Mouse (Mus musculus) hindbrain, embryonic 13.5 days (tissue): ENCODE measurements at regions not wholly inside any gene's neighbourhood (a gene's known extent, or its start where the extent isn't known, plus 50 kb on each side); places are given as distances from the start of the nearest gene placed in this dataset.

Experiments
- ATAC-seq: fragments of 200-750 bp; cut with Nextera tagmentation; 2 replicates; pipeline ENCODE4 v1.8.0; 2017; ENCODE audit warnings: moderate TSS enrichment; ENCODE audit not compliant: low FRiP score
- H3K27ac ChIP-seq: fragments of 300-500 bp; sonication (generic); 2 replicates; pipeline ENCODE4 v1.5.1; 2015; ENCODE audit warnings: inconsistent platforms, mild to moderate bottlenecking, moderate library complexity
- H3K27me3 ChIP-seq: fragments of 300-500 bp; sonication (generic); 2 replicates; pipeline ENCODE4 v1.6.1; 2015; ENCODE audit warnings: mild to moderate bottlenecking, inconsistent platforms
- H3K36me3 ChIP-seq: fragments of 300-500 bp; sonication (generic); 2 replicates; pipeline ENCODE4 v1.6.1; 2015; ENCODE audit warnings: mild to moderate bottlenecking, inconsistent platforms
- H3K4me1 ChIP-seq: fragments of 300-500 bp; sonication (generic); replicated peaks from 2 replicates; pipeline ENCODE4 v1.6.1; 2015; ENCODE audit warnings: inconsistent platforms
- H3K4me2 ChIP-seq: fragments of 300-500 bp; sonication (generic); 2 replicates; pipeline ENCODE4 v1.6.1; 2015; ENCODE audit warnings: inconsistent platforms, mild to moderate bottlenecking, moderate library complexity
- H3K4me3 ChIP-seq: fragments of 300-500 bp; sonication (generic); 2 replicates; pipeline ENCODE4 v1.5.1; 2015; ENCODE audit warnings: mild to moderate bottlenecking, inconsistent platforms
- H3K9ac ChIP-seq: fragments of 300-500 bp; sonication (generic); 2 replicates; pipeline ENCODE4 v1.6.1; 2015; ENCODE audit warnings: mild to moderate bottlenecking, inconsistent platforms
- H3K9me3 ChIP-seq: fragments of 300-500 bp; sonication (generic); 2 replicates; pipeline ENCODE4 v1.6.1; 2016; ENCODE audit warnings: inconsistent platforms
- WGBS: fragments of 180-500 bp; shearing (Covaris S2); methylation state at CpG from one replicate; pipeline ENCODE4 v1.1.7; 2015; 5-methylcytosine and 5-hydroxymethylcytosine counted together

DNA sequence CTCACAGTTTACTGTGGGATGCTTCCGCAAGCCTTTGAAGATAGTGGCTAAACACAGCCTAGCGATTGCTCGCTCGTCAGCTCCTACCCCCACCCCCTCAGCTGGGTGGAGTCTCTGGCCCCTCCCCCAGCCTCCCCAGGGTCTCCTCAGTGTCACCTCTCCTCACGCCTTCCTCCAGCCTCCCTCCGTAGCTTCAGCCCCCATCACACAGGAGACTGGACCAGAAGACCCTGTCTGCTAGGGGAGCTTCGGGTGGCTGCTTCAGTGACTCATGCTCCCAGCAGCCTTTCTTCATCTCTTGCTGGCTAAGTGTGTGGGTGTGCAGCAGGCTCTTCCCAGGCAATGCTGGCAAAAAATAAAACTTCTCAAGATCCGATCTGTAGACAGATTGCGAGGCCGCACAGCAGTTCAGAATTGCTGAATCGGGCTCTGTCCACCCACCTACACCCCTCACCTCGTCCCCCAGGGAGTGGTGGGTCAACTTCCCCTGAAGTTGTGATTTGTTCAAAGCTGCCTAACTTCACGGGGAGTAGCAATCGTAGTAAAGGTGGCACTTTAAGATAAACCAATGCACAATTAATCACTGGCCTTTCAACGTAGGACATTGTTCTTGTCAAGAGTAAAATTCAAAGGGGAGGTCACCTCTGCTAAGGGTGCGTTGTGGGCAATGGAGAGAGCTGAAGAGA, 61.2 kb upstream of the Ankrd28 start:
- Histone ChIP-seq H3K4me3 (peak overlapping the region; percentile 21), H3K36me3 (no peaks in the 10 kb centered on the region), H3K9ac (peak overlapping the region; percentile 39; the same call in 1 of the 2 replicates), H3K4me1 (peaks cover 10% of the 10 kb centered on the region), H3K27ac (peak overlapping the region; percentile 35; the same call in 1 of the 2 replicates), H3K27me3 (no peaks in the 10 kb centered on the region), H3K9me3 (no peaks in the 10 kb centered on the region), H3K4me2 (peak overlapping the region; percentile 49)
- peak; percentile 43; the same call in 1 of the 2 replicates for ATAC-seq
- WGBS = 2% methylated on average over 16 of the region's 16 CpGs

DNA sequence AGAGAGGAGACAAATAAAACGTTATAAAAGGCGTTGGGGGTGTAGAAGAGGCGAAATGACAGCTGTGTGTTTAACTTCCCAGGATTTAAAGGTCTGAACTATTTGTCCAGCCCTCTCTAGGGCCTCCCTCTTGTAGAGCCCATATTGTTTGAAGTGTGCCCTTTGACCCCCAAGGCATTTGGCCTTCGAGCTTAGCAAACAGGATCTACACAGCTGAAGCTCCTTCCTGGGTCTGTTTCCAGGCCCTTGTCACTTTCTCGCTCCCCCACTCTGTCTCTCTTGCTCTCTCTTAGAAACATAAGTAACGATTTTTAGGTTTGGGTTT, 61.7 kb upstream of the Ankrd28 start:
- no peak overlapping the region for H3K9ac ChIP-seq
- H3K4me2 ChIP-seq = no peak overlapping the region
- H3K9me3 ChIP-seq = no peaks in the 10 kb centered on the region
- H3K27ac ChIP-seq = no peak overlapping the region
- H3K4me3 ChIP-seq = no peak overlapping the region
- H3K36me3 ChIP-seq = no peaks in the 10 kb centered on the region
- H3K27me3 ChIP-seq = no peaks in the 10 kb centered on the region
- 8% methylated on average over 6 of the region's 6 CpGs for WGBS
- no peak for ATAC-seq
- peaks cover 10% of the 10 kb centered on the region for H3K4me1 ChIP-seq

DNA sequence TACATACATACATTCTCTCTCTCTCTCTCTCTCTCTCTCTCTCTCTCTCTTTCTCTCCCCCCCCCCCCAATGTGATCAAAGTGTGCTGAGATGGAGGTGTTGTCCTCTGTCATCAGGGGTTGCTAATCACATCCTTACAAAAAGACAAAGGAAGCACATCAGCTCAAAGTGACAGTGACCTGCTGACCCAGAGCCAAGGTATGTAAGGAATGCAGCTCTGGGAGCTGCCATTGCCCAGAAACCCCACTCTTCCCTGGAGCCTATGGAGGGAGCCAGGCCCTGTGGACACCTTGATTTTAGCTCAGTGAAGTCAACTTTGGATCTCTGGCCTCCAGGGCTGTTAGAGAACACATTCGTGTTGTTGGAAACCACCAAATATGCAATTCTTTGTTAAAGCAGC, 66.0 kb upstream of the Ankrd28 start:
- no peak overlapping the region for H3K9ac ChIP-seq

DNA sequence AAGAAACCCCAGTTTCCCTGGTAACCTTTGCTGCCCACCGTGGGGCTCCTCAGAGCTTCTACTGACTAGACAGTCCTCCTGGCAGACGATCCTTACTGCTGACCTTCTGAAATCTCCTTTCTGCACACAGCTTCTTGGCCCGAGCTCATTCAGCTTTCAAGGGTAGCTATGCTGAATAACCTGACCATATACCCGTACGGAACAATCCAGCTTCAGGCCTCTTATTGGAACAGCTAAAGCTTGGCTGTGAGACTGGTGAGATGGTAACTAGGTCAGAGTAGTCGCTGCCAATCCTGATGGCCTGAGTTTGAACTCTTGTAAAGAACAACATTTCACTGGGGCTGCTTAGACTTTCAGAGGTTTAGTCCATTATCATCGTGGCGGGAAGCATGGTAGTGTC, 69.1 kb upstream of the Ankrd28 start:
- Histone ChIP-seq H3K27me3 (no peaks in the 10 kb centered on the region), H3K27ac (no peak overlapping the region; the same call in 1 of the 2 replicates), H3K9me3 (no peaks in the 10 kb centered on the region), H3K4me2 (no peak overlapping the region), H3K36me3 (no peaks in the 10 kb centered on the region), H3K9ac (no peak overlapping the region), H3K4me3 (no peak overlapping the region), H3K4me1 (peaks cover 3% of the 10 kb centered on the region; the same call in 1 of the 2 replicates)
- 49% methylated on average over 8 of the region's 8 CpGs for WGBS
- ATAC-seq = no peak

More for the DNA sequence above, 66.0 kb upstream of the Ankrd28 start:
- no peak overlapping the region for H3K4me2 ChIP-seq
- no peak overlapping the region for H3K4me3 ChIP-seq
- H3K27ac ChIP-seq = no peak overlapping the region
- H3K27me3 ChIP-seq = no peaks in the 10 kb centered on the region
- peaks cover 9% of the 10 kb centered on the region for H3K4me1 ChIP-seq
- no peaks in the 10 kb centered on the region for H3K36me3 ChIP-seq
- 70% methylated on average over 1 of the region's 1 CpGs for whole genome bisulfite sequencing
- no peaks in the 10 kb centered on the region for H3K9me3 ChIP-seq
- ATAC-seq = no peak

DNA sequence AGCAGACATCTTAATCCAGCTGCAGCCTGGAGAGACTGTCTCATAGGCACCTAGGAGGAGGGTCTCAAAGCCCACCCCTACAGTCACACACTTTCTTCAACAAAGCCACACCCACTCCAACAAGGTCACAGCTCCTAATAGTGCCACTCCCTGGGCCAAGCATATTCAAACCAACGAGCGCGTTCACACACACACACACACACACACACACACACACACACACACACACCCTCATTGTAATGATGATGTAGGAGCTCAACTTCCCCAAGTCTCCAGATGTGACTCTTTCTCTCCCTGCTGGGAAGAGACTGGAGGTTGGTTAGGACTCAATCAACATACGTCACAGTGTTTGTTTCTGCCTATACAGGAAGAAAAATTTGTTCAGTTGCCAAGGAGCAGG, 69.5 kb upstream of the Ankrd28 start:
- WGBS = 59% methylated on average over 4 of the region's 4 CpGs
- H3K9ac ChIP-seq = no peak overlapping the region
- H3K27ac ChIP-seq = no peak overlapping the region; the same call in 1 of the 2 replicates
- no peaks in the 10 kb centered on the region for H3K36me3 ChIP-seq
- H3K4me2 ChIP-seq = no peak overlapping the region
- H3K27me3 ChIP-seq = no peaks in the 10 kb centered on the region
- peaks cover 3% of the 10 kb centered on the region; the same call in 1 of the 2 replicates for H3K4me1 ChIP-seq
- no peak overlapping the region for H3K4me3 ChIP-seq
- no peaks in the 10 kb centered on the region for H3K9me3 ChIP-seq
- ATAC-seq = no peak

DNA sequence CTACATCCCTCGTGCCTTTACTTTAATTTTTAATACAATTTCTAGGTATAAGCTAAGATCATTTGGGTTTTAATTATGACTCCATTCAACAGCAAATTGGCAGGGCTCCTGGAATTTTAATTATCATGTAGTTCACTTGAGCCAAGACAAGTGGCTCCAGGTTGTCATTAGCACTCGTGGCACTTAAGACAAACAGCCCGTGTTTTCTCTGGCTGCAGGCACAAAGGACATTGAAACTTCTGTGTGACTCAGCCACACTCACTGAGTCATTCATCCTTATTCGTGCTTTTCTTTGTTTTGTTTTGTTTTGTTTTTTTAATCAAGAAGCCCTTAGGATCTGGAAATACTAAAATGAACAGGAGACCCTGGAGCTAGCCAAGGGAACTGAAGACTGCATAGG, 71.5 kb upstream of the Ankrd28 start:
- Histone ChIP-seq H3K4me1 (peaks cover 3% of the 10 kb centered on the region; the same call in 1 of the 2 replicates), H3K4me3 (no peak overlapping the region), H3K9me3 (no peaks in the 10 kb centered on the region), H3K27ac (no peak overlapping the region), H3K4me2 (no peak overlapping the region), H3K27me3 (no peaks in the 10 kb centered on the region), H3K36me3 (no peaks in the 10 kb centered on the region), H3K9ac (no peak overlapping the region)
- 35% methylated on average over 4 of the region's 4 CpGs for WGBS
- no peak for ATAC-seq

DNA sequence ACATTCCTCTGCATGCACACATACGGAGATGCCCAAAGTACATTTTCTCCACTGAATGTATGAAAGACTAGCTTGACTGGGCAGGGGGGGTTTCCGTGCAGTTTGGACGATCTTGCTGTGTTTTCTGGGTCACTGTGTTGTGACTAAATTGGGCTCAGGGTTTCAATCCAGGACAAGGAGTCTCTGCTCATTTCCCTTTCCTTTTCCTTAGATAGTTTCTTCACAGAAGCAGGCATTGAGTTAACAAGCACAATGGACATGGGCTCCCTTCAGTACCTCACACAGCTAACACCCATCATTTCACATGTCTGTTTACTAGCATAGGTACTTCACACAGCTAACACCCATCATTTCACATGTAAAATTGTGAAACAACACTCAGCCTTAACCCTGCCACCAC, 73.2 kb upstream of the Ankrd28 start:
- Histone ChIP-seq H3K9ac (no peak overlapping the region), H3K4me3 (no peak overlapping the region), H3K9me3 (no peaks in the 10 kb centered on the region), H3K27ac (no peak overlapping the region), H3K4me2 (no peak overlapping the region), H3K4me1 (peaks cover 3% of the 10 kb centered on the region; the same call in 1 of the 2 replicates), H3K27me3 (no peaks in the 10 kb centered on the region), H3K36me3 (no peaks in the 10 kb centered on the region)
- no peak for ATAC-seq
- 91% methylated on average over 3 of the region's 3 CpGs for WGBS

DNA sequence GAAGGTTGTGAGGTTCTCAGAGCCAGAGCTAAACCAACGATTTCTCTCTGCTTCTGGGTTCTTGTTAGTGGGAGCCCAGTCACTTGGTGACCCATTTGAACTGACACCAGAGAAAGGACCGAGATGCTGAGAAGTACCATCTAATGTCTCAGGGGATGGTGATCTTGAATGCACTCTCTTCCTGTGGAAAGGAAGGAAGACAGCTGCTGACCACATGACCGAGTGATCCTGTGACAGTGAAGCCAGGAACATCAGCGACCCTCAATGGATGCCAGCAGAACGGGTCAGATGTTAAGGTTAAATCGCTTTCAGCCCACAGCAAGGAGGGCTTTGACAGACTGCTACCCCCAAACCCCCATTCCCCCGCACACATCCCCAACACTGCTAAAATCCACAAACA, 78.1 kb upstream of the Ankrd28 start:
- WGBS = 72% methylated on average over 7 of the region's 7 CpGs
- no peak overlapping the region for H3K4me2 ChIP-seq
- H3K27me3 ChIP-seq = no peaks in the 10 kb centered on the region
- no peak overlapping the region for H3K27ac ChIP-seq
- no peak overlapping the region for H3K4me3 ChIP-seq
- no peaks in the 10 kb centered on the region for H3K36me3 ChIP-seq
- H3K9me3 ChIP-seq = no peaks in the 10 kb centered on the region
- no peak for ATAC-seq
- no peaks in the 10 kb centered on the region for H3K4me1 ChIP-seq
- H3K9ac ChIP-seq = no peak overlapping the region

DNA sequence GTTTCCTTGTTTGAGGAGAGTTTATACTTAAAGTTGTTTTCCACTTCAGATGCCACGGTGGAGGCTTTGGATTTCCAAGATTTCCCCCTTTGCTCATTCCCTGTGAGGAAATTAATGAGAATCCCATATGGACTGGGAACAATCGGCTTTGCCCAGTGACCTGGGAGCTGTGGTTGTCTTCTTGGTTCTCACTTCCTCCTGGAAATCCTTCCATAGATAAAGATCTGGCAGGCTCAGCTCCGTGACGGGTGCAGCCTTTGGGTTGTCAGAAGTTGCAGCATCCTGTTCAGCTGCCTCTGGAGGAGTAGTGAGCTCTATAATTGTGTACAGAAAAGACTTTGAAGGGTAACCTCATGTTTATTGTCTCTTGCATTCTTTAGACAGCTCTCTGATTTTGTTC, 78.8 kb upstream of the Ankrd28 start:
- Histone ChIP-seq H3K4me3 (no peak overlapping the region), H3K4me1 (no peaks in the 10 kb centered on the region), H3K36me3 (no peaks in the 10 kb centered on the region), H3K9me3 (no peaks in the 10 kb centered on the region), H3K27me3 (no peaks in the 10 kb centered on the region), H3K27ac (no peak overlapping the region), H3K4me2 (no peak overlapping the region), H3K9ac (no peak overlapping the region)
- ATAC-seq = no peak
- WGBS = 74% methylated on average over 4 of the region's 4 CpGs

DNA sequence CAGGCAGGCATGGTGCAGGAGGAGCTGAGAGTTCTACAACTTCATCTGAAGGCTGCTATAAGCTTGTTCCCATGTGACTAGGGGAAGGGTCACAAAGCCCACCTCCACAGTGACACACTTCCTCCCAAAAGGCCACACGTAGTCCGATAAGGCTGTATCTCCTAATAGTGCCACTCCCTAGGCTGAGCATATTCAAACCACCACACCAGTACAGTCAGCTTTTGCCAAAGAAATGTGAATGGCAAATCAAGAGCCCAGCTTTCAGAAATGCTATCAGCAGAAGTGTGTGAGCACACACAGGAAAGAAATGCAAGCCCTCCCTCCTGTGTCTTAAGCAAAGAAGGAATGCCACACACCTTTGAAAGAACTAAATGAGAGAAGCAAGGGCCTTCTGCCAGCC, 80.4 kb upstream of the Ankrd28 start:
- WGBS = 99% methylated on average over 2 of the region's 2 CpGs
- H3K27me3 ChIP-seq = no peaks in the 10 kb centered on the region
- no peaks in the 10 kb centered on the region for H3K9me3 ChIP-seq
- no peaks in the 10 kb centered on the region for H3K4me1 ChIP-seq
- no peaks in the 10 kb centered on the region for H3K36me3 ChIP-seq
- no peak overlapping the region for H3K4me2 ChIP-seq
- H3K4me3 ChIP-seq = no peak overlapping the region
- H3K9ac ChIP-seq = no peak overlapping the region
- no peak for ATAC-seq
- H3K27ac ChIP-seq = no peak overlapping the region

DNA sequence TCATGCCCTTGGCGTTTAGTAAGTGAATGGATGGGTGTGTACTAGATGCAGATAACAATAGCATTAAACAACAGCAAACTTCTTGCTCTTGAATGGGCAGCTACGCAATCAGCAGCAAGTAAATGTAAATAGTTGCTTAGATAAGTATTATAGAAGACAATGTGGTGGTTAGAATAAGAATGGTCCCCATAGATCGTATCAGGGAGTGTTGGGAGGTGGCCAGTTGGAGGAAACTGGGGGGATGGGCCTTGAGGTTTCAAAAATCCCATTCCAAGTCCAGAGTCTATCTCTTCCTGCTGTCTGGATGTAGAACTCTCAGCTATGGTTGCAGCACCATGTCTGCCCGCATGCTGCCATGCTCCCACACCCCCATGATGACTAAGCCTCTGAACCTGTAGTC, 88.0 kb upstream of the Ankrd28 start:
- WGBS = 90% methylated on average over 4 of the region's 4 CpGs
- no peak overlapping the region for H3K9ac ChIP-seq
- H3K4me1 ChIP-seq = no peaks in the 10 kb centered on the region
- no peak overlapping the region for H3K4me2 ChIP-seq
- no peak overlapping the region for H3K4me3 ChIP-seq
- ATAC-seq = no peak
- no peaks in the 10 kb centered on the region for H3K27me3 ChIP-seq
- H3K9me3 ChIP-seq = no peaks in the 10 kb centered on the region
- no peaks in the 10 kb centered on the region for H3K36me3 ChIP-seq
- no peak overlapping the region for H3K27ac ChIP-seq

DNA sequence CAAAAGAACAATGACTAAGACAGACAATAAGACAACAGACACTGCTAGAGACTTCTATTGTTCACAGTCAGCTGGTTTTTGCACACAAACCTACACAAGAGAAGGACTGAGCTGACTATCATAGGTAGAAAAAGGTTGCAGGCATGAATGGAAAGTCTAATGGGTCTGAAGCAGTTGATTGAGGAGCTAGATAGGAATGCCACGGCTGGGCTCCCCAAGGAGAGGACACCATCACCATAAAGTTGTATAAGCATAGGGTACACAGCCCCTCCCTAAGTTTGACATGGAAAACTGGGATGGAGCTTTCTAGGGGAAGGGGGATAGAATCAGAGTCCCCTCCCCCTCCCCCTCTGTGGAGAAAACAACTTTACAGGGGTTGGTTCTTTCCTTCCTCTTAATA, 88.5 kb upstream of the Ankrd28 start:
- no peaks in the 10 kb centered on the region for H3K27me3 ChIP-seq
- no peak overlapping the region for H3K4me3 ChIP-seq
- 90% methylated on average over 1 of the region's 1 CpGs for WGBS
- H3K4me2 ChIP-seq = no peak overlapping the region
- no peaks in the 10 kb centered on the region for H3K4me1 ChIP-seq
- H3K9ac ChIP-seq = no peak overlapping the region
- no peak for ATAC-seq
- H3K9me3 ChIP-seq = no peaks in the 10 kb centered on the region
- H3K36me3 ChIP-seq = no peaks in the 10 kb centered on the region
- no peak overlapping the region for H3K27ac ChIP-seq

DNA sequence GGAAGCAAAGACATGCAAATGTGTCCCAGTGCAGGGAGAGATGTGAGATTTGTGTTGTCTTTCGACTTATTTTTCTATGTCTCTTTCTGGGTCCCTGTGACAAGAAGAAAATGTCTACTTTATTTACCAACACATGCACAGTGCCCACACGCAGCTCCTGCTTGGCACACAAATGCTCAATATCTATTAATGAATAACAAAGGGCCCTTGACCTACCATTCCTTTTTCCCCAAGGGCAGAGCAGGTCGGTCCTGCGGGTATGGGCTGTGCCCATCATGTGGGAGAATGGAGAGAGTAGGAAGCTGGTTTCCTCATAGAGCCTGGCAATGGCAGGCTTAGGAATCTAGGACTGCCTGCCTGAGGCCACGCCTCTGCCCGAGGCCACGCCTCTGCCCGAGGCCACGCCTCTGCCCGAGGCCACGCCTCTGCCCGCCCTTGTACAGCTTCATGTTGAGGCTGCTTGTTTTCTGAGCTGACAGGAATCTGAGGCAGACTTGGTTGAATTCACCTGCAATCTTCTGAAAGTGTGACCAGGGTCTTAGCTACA, 98.8 kb upstream of the Ankrd28 start:
- no peak for ATAC-seq
- no peak overlapping the region for H3K4me3 ChIP-seq
- H3K4me2 ChIP-seq = no peak overlapping the region
- no peak overlapping the region for H3K27ac ChIP-seq
- H3K36me3 ChIP-seq = no peaks in the 10 kb centered on the region
- H3K4me1 ChIP-seq = peaks cover 11% of the 10 kb centered on the region; the same call in 1 of the 2 replicates
- no peaks in the 10 kb centered on the region for H3K9me3 ChIP-seq
- H3K27me3 ChIP-seq = no peaks in the 10 kb centered on the region
- WGBS = 62% methylated on average over 12 of the region's 12 CpGs
- H3K9ac ChIP-seq = no peak overlapping the region
